Mouse (Mus musculus) thymus, postnatal 36 days (tissue): ENCODE measurements around the gene Mpv17.

Source experiments
- DNase-seq, 2 experiments: peaks; one replicate each; pipeline ENCODE4 v3.0.0; 2022; ENCODE audit warnings: mixed read lengths in 2 of 2

Gene Mpv17

GRCm38 (mm10) chr5:31095711-31096480, 58.2 kb downstream of the Mpv17 start:
- DNase-seq, result no peak

GRCm38 (mm10) chr5:31094799-31095691, 59.0 kb downstream of the Mpv17 start:
- DNase-seq, result peak; percentile 32 to 44

GRCm38 (mm10) chr5:31094100-31094798, 59.8 kb downstream of the Mpv17 start:
- peak; percentile 28 to 56 for DNase-seq

- DNase-seq, result peak; percentile 50 to 65
These were observed 60.7 kb downstream of the Mpv17 start for GRCm38 (mm10) chr5:31093151-31094041.

- DNase-seq, result no peak
These were observed 61.6 kb downstream of the Mpv17 start for GRCm38 (mm10) chr5:31092231-31092975.
